Mouse (Mus musculus): Measurements from ENCODE around the gene Bnip1.

Gene Bnip1

DNA sequence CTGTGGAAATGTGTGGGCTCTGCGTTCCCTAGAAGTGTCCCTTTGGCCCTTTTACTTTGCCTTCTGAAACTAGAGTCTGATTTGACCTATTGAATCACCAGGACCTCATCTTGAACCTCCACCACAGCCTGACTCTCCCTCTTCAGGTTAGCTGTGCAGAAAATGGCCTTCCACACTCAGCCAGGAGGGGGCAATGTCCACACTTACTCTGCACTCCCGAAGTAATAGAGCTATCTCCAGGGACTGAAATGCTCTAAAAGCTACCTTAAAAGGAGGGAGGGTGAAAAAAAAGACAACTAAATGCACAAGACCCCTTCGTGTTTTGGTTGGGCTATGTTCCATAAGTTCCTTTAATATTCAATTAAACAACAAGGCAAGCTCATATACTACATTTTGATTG lies 13.9 kb downstream of the Bnip1 start:
- DNase-seq, result peak; percentile 40 to 53

DNA sequence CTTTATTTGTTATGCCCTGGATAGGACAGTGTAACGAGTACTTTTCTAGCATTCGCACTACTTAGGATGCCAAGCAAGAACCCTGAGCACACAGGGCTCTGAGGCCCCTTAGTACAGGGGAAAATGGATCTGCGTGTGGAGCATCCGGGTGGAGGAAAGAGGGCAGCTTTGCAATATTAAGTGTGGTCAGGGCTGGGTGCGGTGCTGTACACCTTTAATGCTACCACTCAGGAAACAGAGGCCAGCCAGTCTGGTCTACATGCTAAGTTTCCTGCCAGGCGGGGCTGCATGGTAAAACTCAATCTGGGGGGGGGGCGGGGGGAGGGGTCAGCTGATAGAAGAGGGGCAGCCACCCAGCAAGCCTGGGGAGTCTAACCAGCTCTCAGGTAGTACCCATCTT lies 14.5 kb downstream of the Bnip1 start:
- DNase-seq, result no peak

DNA sequence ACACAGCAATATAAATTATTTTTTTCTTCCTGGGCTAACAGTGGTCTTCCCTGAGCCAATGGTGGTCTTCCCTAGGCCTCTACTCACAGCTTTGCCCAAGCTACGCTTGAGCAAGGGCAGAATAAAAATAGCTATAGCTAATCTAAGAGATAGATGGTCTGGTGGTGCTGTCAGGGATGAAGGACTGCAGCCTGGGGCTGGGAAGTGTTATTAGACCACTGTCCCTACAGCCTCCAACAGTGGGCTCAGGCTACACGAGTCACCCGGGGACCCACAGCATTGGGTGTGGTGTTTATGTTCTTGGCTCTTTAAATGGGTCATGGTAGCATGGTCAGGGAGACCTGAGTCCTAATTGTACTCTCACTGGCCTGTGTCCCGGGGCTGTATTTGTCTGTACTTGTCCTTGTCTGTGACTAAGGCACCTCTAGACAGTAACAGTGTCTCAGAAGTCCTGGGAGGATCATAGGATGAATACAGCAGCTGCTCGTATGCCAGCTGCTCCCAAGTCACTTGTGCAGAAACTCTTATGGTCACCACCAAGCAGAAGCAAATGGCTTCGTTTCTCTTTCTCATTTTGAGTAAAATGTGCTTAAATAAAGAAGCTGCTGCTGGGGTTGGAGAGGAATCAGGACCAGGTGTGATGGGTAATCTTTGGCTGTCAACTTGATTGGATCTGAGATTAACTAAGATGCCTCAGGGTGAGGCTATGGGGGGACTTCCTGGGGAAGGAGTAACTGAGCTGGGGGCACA lies 16.7 kb downstream of the Bnip1 start:
- DNase-seq, result no peak

DNA sequence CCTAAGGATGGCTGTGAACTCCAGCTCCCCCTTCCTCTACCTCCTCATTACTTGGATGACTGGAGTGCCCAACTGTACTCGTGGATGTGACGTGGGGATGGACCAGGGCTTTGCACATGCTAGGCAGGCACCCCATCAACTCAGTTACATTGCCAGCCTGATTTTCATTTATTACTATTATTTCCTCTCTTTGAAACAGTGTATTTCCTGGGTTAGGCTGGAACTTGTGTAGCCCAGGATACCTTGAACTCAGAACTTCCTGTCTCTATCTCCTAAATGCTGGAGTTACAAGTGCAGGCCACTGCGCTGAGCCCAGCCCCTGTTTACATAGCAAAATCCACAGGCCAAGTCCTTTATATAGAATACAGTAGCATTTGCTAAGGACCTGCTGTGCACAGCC lies 22.0 kb downstream of the Bnip1 start:
- no peak for DNase-seq

DNA sequence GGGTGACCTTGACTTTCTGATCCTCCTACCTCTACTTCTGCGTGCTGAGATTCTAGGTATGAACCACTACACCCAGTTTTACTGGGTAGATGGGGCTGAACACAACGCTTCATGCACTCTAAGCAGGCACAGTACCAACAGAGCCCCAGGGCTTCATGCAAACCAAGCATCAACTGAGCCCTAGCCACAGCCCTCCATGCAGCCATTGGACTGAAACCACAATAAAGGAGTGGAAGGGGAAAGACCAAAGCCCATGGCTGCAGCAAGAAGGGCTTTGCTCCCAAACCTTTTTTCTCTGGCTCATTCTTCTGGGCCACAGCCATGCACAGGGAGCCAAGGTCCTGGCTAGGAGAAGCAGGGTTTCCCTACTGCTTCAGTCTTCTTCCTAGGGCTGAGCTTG lies 31.7 kb downstream of the Bnip1 start:
- DNase-seq, result no peak

DNA sequence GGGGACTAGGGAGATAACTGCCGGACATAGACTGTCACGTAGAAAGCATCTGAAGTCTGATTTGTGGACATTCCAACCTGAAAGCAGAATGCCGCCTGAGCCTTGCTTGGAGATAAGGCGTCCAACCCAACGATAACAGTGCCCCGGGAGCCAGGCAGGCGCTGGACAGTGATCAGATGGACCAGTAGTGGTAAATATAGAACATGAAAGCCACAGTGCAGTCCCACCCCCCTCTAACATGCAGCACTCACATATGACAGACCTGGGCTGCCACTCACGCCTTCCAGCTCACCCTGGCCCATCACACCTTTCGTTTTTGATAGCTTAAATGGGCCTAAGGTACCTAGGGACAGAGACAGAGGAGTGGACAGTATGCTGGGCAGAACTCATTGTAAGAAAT lies 32.6 kb downstream of the Bnip1 start:
- DNase-seq, result no peak

DNA sequence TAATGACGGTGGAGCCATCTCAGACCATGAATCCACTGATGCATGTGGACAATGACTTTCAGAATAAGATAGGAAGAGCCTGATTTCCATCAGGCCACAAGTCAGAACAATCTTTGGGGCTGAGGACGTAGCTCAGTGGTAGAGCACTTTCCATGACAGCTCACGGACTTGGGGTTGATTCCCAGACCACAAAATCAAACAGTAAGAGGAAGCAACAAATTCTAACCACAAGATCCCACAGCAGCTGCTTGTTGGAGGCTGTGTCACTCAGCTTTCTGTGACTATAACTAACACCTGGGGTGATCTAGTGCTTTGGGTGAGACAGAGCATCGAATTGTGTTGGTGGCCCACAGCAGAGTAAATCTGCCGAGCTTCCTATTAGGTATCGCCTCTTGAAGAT lies 35.9 kb downstream of the Bnip1 start:
- DNase-seq, result no peak

DNA sequence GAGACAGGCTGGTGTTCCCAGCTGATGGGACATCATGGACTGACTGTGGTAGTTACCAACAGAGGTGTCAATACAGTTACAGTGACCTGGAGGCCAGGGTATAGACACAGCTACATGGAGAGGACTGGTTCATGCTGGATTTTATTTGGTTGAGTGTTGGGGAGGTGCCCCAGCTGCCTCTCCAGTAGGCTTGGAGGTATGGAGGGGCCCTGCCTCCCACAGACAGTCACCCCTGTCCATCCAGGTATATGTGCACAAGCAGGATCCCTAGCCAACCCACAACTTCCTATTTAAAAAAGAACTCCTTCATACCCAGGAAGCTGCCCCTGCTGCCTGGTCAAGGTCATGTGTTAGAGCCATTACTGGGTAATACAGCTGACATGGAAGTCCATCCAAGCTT lies 36.9 kb downstream of the Bnip1 start:
- no peak for DNase-seq

DNA sequence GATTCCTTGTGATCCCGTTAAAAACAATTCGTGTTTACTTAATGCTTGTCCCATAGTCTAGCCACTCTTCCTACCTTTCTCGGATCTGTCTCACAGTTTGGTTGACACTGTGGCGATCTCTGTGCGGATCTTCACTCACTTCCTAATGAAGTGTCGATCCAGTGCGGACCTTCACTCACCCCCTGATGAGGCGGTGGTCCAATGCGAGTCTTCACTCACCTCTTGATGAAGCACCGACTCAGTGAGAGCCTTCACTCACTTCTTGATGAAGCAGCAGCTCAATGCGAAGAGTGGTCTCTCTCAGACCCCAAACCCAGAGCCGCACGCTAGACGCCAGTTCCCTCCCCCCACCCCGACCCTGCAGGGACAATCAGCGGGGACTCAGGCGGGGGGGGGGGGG lies 45.3 kb downstream of the Bnip1 start:
- no peak for DNase-seq

DNA sequence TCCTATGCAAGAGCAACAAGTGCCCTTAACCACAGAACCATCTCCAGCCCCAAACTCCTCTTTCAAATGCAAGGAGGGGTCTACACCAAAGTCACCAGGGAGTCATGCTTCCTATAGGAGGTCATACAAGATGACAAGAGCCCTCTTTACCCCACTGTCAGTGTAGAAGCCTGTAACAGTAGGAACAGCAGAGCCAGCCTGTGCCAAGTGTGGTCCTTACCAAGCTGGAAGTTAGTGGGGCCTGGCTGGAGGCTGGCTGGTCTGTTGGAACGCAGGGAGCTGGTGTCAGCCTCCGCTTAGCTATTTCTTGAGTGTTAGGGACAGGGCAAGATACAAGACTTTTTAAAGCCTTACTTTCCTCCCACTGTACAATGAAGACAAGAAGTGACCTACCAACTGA lies 52.9 kb downstream of the Bnip1 start:
- no peak for DNase-seq

DNA sequence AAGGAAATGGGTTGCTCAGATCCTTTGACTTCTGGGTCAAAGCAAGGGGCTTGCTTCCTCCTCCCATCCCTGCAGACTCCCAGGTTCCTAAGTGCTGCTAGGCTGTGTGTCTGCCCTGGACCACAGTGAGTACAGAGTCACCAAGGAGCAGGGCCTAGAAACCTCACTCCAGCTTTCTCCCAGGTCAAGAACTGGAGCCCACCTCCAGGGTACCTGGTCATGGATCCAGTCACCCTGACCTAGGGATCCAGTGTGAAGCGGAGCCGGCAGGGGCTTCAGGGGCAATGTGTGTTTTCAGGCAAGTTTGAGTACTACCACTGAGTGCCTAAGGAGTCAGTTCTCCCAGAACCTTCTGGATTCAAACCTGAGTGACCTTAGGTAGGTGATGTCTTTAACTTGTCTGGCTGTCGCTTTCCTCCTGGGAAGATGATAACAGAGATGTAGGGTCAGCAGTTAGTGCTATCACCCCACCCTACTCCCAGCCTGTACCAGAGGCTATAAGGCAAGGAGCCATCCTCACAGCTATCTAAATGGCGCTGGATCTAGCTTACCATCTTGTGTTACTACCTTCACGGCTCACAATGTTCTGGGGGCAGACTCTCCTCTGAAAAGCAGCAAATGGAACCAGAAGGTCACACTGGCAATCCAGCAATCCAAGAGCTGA lies 53.6 kb downstream of the Bnip1 start:
- DNase-seq, result no peak

DNA sequence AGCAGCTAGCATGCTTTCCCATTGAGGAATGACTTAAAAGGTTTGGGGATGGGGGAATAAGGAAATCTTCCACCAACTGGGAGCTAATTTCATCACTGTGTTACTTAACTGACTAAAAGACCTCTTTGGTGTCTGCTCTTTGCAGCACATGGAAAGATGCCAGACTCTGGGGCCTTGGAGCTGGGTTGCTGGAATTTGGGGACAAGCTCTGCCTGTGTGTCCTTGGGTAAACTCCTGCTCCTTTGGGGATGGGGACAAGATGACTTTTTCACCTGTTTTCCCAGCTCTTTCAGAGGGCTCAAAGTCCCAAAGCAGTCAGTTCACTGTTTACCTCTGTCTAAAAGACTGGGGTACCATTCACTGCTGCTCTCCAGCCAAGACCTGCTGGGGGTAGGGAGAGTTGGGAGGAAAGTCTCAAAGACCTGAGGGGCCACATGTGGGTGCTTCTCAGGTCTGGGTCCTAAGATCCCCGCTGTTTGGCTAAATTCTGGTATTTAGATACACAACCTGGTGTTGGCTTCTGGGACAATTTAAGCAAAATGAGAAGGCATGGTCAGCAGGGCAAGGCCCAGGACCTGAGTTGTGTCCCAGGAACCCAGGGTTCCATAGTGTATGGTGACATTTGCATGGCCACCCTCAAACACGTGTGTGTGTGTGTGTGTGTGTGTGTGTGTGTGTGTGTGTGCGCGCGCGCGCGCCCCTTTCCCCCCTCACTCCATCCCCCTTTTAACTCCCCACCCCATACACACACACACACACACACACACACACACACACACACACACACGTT lies 54.3 kb downstream of the Bnip1 start:
- no peak for DNase-seq

DNA sequence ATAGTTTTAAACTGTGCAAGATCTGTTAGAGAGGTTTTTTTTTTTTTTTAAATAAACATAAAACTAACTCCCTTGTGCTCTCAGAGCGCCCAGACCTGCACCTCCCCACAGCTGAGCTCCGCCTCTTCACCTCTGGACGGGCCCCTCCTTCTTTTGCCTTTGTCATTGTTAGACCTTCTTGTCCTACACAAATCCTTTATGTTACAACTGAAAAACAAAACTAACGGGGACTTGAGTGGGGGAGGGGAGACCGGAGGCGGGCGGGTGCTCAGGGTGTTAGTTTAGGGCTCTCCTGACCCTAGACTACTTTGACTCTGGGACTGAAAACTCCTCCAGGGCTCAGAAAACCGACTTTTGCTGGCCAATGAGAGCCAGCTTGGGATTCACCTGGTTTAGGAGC lies 55.1 kb downstream of the Bnip1 start:
- no peak for DNase-seq

DNA sequence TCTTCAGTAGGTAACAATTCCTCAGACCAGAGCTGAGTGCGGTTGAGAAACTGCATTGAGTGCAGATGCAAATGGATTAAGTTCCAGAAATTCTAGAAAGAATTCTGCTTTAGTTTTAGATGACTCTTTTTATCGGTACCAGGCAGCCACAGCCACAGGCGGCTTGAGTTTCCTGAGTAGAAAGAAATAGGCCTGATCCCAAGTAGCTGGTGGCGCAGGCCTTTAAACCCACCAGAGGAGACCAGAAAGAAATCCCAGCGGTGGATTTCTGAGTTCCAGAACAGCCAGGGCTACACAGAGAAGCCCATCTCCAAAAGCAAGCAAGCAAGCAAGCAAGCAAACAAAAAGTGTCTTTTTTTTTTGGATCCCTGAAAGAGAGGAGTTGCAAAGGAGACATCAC lies 55.5 kb downstream of the Bnip1 start:
- no peak for DNase-seq

DNA sequence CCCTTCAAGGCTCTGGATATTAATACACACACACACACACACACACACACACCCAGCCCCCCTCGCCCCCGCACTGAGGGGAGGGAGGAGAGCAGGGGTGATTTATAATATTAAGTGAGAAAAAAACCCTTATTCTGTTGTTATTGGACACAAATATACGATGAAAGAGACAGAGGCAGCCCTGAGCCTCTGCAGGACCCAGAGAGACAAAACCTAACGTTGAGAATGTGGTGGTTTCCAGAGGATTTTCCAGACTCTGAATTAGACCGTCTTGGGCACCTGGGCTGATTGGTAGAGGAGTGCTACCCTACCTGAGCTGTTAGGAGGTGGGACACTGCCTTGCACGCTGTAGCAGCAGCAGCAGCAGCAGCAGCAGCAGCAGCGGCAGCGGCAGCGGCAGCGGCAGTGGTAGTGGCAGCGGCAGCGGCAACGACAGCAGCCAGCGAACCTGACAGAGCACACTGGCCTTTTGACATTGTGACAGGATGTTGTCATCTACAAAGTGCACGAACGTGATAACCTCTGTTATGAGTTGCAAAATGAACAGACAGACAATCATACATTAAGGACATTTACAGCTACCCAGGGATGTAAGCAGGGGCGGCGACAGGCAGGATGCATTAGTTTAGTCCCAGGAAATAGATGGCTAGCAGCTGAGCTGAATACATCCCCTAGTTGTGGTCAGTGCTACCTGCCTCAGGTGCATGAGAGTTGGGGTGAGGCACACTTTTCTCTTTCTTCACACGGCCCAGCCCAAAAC lies 56.1 kb downstream of the Bnip1 start:
- DNase-seq, result no peak

DNA sequence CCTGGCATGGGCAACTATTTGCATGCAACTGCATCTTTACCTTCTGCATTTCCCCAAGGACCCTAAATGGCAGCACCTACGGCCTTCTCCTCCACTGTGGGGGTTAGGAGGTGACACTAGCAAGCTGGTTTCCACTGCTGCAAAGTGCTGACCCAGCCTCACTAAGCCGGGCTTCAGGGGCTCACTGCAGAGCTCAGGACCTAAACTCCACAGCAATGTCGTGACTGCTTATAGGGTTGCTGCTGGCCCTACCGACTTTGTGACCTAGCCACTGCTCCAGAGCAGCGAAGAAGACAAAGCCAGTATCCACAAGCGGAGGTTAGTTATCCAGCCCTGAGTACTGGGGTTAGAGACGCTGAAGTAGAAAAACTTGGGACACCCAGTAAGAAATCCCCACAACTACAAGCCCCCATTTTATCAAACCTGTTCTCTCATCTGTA lies 56.7 kb downstream of the Bnip1 start:
- no peak for DNase-seq

DNA sequence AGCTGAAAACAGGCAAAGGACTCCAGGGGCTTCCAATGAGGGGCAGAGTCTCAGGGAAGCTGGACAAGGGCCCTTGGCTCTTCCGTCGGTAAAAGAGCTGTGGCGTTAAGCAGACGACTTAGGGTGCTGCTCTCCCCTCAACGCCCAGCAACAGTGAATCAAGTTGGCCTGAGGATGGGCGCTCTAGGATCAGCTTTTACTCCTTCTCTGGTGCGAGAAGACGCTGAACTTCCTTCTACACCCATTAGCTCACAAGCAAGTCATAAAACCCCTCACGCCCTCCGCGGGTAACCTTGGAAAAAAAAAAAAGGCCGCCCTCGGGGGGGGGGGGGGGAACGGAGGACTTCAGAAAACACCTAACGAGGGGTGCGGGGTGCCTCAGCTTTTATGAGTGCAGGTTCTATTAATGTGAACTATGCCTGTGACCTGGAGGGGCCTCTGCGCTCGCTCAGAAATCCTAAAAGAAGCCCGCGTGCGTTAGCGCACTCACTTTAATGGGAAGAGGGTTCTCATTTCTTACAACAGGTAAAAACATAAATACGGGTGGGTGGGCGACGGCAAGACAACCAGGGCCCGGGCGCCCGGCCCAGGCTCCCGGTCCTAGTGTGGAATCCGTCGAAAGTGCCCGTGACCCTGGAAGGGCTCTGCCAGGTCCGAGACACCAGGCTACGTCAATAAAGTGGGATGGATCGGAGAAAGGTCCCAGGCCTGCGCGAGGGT lies 57.5 kb downstream of the Bnip1 start:
- DNase-seq, result no peak

DNA sequence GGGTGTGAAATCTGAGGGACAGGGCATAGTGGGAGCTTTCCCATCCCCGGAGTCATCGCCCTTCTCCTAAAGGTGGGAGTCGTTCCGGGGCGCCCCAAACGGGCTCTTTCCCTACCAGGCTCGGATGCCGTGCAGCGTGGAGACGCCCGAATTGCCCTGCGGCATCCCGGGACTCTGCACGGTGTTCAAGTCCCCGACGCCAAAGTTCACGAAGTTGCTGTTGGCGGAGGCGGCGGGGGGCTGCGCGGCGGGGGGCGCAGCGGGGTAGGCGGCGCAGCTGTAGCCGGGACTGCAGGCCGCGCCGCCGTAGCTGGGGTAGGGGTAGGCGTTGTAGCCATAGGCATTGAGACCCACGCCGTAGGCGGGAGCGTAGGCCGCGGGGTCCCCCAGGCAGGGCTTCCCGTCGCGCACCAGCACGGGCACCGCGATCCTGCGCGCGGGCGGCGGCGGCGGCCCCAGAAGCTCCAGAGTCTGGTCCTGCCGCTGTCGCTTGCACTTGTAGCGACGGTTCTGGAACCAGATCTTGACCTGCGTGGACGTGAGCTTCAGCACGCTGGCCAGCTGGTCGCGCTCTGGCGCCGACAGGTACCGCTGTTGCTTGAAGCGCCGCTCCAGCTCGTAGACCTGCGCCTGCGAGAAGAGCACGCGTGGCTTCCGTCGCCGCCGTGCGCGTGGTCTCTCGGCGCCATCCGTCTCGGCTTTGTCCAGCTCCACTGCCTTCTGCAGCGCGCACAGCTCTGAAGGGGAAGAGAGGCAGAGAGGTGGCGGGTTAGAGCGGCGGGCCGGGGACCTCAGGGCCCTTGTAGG lies 58.2 kb downstream of the Bnip1 start:
- DNase-seq, result no peak

DNA sequence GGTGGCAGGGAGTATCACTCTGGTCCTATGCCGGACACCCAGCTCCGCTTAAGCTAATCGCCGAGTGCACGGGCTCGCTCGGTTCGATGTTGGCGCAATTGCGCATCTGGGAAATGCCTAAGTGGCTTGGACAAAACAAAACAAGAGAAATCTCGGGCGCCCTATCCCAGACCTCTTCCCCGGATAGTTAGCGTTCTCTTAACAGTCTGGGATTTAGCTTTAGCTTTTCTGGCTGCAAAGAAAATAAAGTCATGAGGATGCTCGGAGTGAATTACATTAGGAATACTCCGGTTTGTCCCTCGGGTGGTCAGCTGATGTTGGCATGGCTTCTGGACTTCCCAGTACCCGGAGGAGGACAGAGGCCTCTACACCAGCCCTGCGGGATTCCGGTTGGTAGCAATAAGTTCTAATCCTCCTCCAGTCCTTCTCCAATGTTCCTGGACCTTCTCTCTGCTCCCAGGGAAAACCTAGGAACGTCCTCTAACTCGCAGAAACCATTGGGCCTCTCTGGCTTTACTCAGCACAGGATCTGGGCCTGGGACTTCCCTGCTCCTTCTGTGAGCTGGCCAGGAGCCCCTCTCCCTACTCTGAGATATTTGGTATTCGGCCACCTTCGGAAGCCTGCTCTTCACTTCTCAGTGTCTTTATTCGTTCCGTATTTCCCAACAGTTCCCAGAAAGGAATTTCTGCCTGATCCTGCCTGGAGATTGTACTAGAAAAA lies 59.0 kb downstream of the Bnip1 start:
- DNase-seq, result no peak

DNA sequence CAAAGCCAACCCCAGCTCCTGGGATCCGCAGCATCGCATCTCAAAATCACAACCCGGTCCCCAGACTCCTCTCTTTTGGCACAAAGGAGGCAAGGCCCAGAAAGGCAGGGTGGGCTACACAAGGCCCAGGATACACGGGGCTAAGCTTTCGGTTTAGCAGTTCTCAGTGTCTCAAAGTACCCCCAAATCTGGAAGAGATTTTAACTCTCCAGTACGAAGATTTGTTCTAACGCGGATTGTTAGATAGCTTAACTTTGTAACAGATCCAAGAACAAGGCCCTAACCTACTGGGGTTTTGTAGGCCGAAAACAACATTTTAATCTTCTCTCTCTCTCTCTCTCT lies 59.5 kb downstream of the Bnip1 start:
- DNase-seq, result no peak
